Mouse (Mus musculus) C2C12 (cell line): ENCODE measurements at regions not wholly inside any gene's neighbourhood (a gene's known extent, or its start where the extent isn't known, plus 50 kb on each side); places are given as distances from the start of the nearest gene placed in this dataset.

Experiments
- CEBPB ChIP-seq: IDR thresholded peaks from one replicate; pipeline ENCODE4 v1.6.1; 2011; ENCODE audit warnings: low read depth, mild to moderate bottlenecking, control low read depth, moderate library complexity
- CTCF ChIP-seq: IDR thresholded peaks from one replicate; pipeline ENCODE4 v1.5.1; 2011; ENCODE audit not compliant: control insufficient read depth, insufficient read depth, insufficient read length
- USF1 ChIP-seq: IDR thresholded peaks from one replicate; pipeline ENCODE4 v1.6.1; 2011; ENCODE audit warnings: low read depth, mild to moderate bottlenecking, control low read depth, moderate library complexity

- TF ChIP-seq USF1 (no peak), CEBPB (no peak), CTCF (no peak)
These were observed 395.5 kb downstream of the Pmp22 start for GRCm38 (mm10) chr11:63524254-63524653.
